Mouse (Mus musculus) midbrain, postnatal 0 days (tissue): ENCODE data around the gene Il4ra. TPM values are rescaled to one million over a fixed set of nuclear protein-coding genes. Genes with fewer than 3 reads are reported as not detected.

Source experiments
- ATAC-seq: fragments of 200-750 bp; cut with Nextera tagmentation; 2 replicates; pipeline ENCODE4 v1.8.0; 2017; ENCODE audit warnings: moderate number of reproducible peaks, mild to moderate bottlenecking, moderate TSS enrichment, moderate library complexity; ENCODE audit not compliant: low FRiP score
- DNase-seq: peaks from one replicate; pipeline ENCODE4 v3.0.0-alpha.2; 2015; ENCODE audit warnings: low spot score
- H3K27ac ChIP-seq: fragments of 300-500 bp; sonication (generic); 2 replicates; pipeline ENCODE4 v1.5.1; 2014; ENCODE audit warnings: low read depth, mild to moderate bottlenecking, low read length, mixed read lengths
- H3K27me3 ChIP-seq: fragments of 300-500 bp; sonication (generic); 2 replicates; pipeline ENCODE4 v1.6.1; 2014; ENCODE audit warnings: low read length, control low read depth, mixed read lengths; ENCODE audit not compliant: insufficient read depth
- H3K36me3 ChIP-seq: fragments of 300-500 bp; sonication (generic); 2 replicates; pipeline ENCODE4 v1.6.1; 2014; ENCODE audit warnings: low read length, control low read depth, mixed read lengths; ENCODE audit not compliant: insufficient read depth
- H3K4me1 ChIP-seq: fragments of 300-500 bp; sonication (generic); 2 replicates; pipeline ENCODE4 v1.6.1; 2014; ENCODE audit warnings: mild to moderate bottlenecking, control low read depth, antibody characterized with exemption, low read length, mixed read lengths; ENCODE audit not compliant: insufficient read depth
- H3K4me2 ChIP-seq: fragments of 300-500 bp; sonication (generic); 2 replicates; pipeline ENCODE4 v1.6.1; 2014; ENCODE audit warnings: low read depth, mild to moderate bottlenecking, low read length, mixed read lengths; ENCODE audit not compliant: poor library complexity, severe bottlenecking
- H3K4me3 ChIP-seq: fragments of 300-500 bp; sonication (generic); 2 replicates; pipeline ENCODE4 v1.5.1; 2014; ENCODE audit warnings: low read depth, mild to moderate bottlenecking, low read length, moderate library complexity
- H3K9ac ChIP-seq: fragments of 300-500 bp; sonication (generic); replicated peaks from 2 replicates; pipeline ENCODE4 v1.6.1; 2014; ENCODE audit warnings: mild to moderate bottlenecking, low read length, moderate library complexity, mixed read lengths; ENCODE audit not compliant: poor library complexity, severe bottlenecking
- H3K9me3 ChIP-seq: fragments of 300-500 bp; sonication (generic); 2 replicates; pipeline ENCODE4 v1.6.1; 2016; ENCODE audit warnings: low read length, control low read depth
- CTCF ChIP-seq: IDR thresholded peaks from 2 replicates; pipeline ENCODE4 v1.5.1; 2016; ENCODE audit warnings: antibody characterized with exemption, mild to moderate bottlenecking
- WGBS: fragments of 180-500 bp; shearing (Covaris S2); extraction: QIAGEN DNeasy Blood & Tissue Kit; methylation state at CpG from one replicate; pipeline ENCODE4 v1.1.7; 2014; 5-methylcytosine and 5-hydroxymethylcytosine counted together
- polyA plus RNA-seq: library from polyadenylated mRNA; unstranded; fragments of >200 nt; fragmentation: Nextera tagmentation; extraction: Ambion mirVana; gene quantifications from 2 replicates; pipeline ENCODE4 v1.2.1, GENCODE M21; 2015
- total RNA-seq: library from RNA; depleted of rRNA; stranded (reverse); fragments of >200 nt; gene quantifications from 2 replicates; pipeline ENCODE4 v1.2.3, GENCODE M21; 2014

Gene Il4ra
- total and polyA plus RNA-seq, 2 experiments from 2014 or later: 5.4 to 12.9 TPM

GRCm38 (mm10) chr7:125562413-125562812 lies 10.5 kb downstream of the Il4ra start:
- H3K9me3 ChIP-seq: no peaks in the 10 kb centered on the region
- H3K4me2 ChIP-seq: no peak overlapping the region
- no peaks in the 10 kb centered on the region for H3K36me3 ChIP-seq
- H3K9ac ChIP-seq: no peak overlapping the region
- TF ChIP-seq CTCF: no peak
- H3K4me3 ChIP-seq: no peak overlapping the region
- ATAC-seq: no peak
- 71% methylated on average over 4 of the region's 4 CpGs for WGBS
- H3K27ac ChIP-seq: no peak overlapping the region
- no peak for DNase-seq
- H3K27me3 ChIP-seq: no peaks in the 10 kb centered on the region
- 0 out of 2 replicates have a peak, but pooled peaks cover 7% of the 10 kb centered on the region for H3K4me1 ChIP-seq

GRCm38 (mm10) chr7:125563093-125563492 lies 11.2 kb downstream of the Il4ra start:
- no peak overlapping the region for H3K4me3 ChIP-seq
- no peak for TF ChIP-seq CTCF
- H3K27me3 ChIP-seq: no peaks in the 10 kb centered on the region
- ATAC-seq (no peak), DNase-seq (no peak)
- H3K36me3 ChIP-seq: no peaks in the 10 kb centered on the region
- H3K4me1 ChIP-seq: 0 out of 2 replicates have a peak, but pooled peaks cover 4% of the 10 kb centered on the region
- H3K27ac ChIP-seq: no peak overlapping the region
- no peak overlapping the region for H3K4me2 ChIP-seq
- H3K9ac ChIP-seq: no peak overlapping the region
- WGBS: 86% methylated on average over 3 of the region's 3 CpGs
- no peaks in the 10 kb centered on the region for H3K9me3 ChIP-seq

DNA sequence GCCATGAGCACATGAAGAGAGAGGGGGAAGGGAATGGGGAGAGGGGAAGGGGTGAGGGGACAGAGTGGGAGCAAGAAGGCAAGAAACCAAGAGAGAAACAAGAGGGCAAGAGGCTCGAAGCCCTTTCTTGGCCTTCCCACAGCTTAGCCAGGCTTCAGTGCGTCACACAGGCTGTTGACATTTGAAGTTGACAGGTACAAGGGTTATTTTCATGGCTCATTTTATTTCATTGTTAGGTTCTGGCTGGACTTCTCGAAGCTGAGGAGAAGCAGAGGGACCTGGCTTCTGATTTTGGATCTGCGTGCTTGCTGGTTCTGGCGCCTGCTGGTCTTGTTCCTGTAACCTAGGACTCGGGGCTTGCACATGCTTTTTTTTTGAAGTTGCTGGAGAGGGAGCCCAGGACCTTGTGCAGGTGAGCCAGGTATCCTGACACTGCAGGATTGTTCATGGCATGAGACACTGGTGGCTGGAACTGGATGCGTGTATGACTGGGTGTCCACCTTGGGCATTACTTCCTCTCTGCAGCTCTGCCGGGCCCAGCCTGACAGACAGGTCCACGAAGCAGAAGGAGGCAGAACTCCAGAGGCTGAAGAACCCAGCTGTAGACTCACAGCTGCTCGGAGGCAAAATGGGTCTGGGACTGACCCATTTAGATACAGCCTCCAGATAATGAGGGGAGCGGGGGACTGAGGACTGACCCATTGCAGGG lies 12.6 kb downstream of the Il4ra start:
- H3K9ac ChIP-seq: no peak overlapping the region
- no peak overlapping the region for H3K4me3 ChIP-seq
- H3K36me3 ChIP-seq: no peaks in the 10 kb centered on the region
- H3K4me1 ChIP-seq: no peaks in the 10 kb centered on the region
- H3K4me2 ChIP-seq: no peak overlapping the region
- no peak overlapping the region for H3K27ac ChIP-seq
- 69% methylated on average over 11 of the region's 11 CpGs for WGBS
- ATAC-seq (no peak), DNase-seq (no peak)
- no peaks in the 10 kb centered on the region for H3K27me3 ChIP-seq
- no peak for TF ChIP-seq CTCF
- H3K9me3 ChIP-seq: no peaks in the 10 kb centered on the region

GRCm38 (mm10) chr7:125565516-125566285 lies 13.8 kb downstream of the Il4ra start:
- Histone ChIP-seq H3K27ac (no peak overlapping the region), H3K27me3 (no peaks in the 10 kb centered on the region), H3K4me2 (no peak overlapping the region), H3K4me1 (no peaks in the 10 kb centered on the region), H3K9ac (no peak overlapping the region), H3K9me3 (no peaks in the 10 kb centered on the region), H3K4me3 (no peak overlapping the region), H3K36me3 (no peaks in the 10 kb centered on the region)
- no peak for TF ChIP-seq CTCF
- WGBS: 65% methylated on average over 12 of the region's 12 CpGs
- no peak for DNase-seq
- ATAC-seq: no peak

DNA sequence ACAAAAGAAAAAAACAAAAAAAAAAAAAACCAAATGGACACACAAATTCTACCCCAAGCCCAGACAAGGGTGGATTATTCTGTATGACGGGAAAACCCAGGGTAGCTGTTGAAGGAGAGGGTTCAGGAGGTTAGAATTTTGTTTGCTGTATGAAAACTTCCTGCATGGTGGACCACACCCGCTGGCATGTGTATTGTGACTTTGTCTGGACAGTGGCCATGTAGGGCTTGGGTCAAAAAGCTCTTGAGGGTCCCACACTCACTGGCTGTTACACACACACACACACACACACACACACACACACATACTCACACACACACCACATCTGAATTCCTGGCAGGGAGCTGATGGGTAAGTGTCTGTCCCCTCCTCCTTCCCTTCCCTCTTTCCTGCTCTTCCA lies 14.5 kb downstream of the Il4ra start:
- H3K27me3 ChIP-seq: no peaks in the 10 kb centered on the region
- no peak for DNase-seq
- WGBS: 81% methylated on average over 2 of the region's 2 CpGs
- no peaks in the 10 kb centered on the region for H3K4me1 ChIP-seq
- no peak overlapping the region for H3K27ac ChIP-seq
- no peak overlapping the region for H3K4me2 ChIP-seq
- no peak overlapping the region for H3K4me3 ChIP-seq
- H3K9me3 ChIP-seq: no peaks in the 10 kb centered on the region
- no peak for ATAC-seq
- TF ChIP-seq CTCF: no peak
- H3K9ac ChIP-seq: no peak overlapping the region
- no peaks in the 10 kb centered on the region for H3K36me3 ChIP-seq

- no peaks in the 10 kb centered on the region for H3K4me1 ChIP-seq
- no peaks in the 10 kb centered on the region for H3K27me3 ChIP-seq
- WGBS: 87% methylated on average over 8 of the region's 8 CpGs
- DNase-seq (peak; percentile 51), ATAC-seq (no peak)
- no peaks in the 10 kb centered on the region for H3K9me3 ChIP-seq
- H3K4me3 ChIP-seq: no peak overlapping the region
- H3K36me3 ChIP-seq: no peaks in the 10 kb centered on the region
- no peak for TF ChIP-seq CTCF
- H3K9ac ChIP-seq: no peak overlapping the region
- no peak overlapping the region for H3K27ac ChIP-seq
- H3K4me2 ChIP-seq: no peak overlapping the region
Observed at GRCm38 (mm10) chr7:125568888-125569287, 17.0 kb downstream of the Il4ra start.
